Mouse (Mus musculus): ENCODE measurements around the gene Nhlrc4.

- TF ChIP-seq CTCF (IDR thresholded peaks at IDR 0.05; ENCODE audit: low read depth): no peak
- no peak for TF ChIP-seq EP300 (optimal IDR thresholded peaks at IDR 0.05)
Measured at GRCm38 (mm10) chr17:25982913-25983312, 38.2 kb upstream of the Nhlrc4 start.

Data from stomach, postnatal 0 days (tissue).